Mouse (Mus musculus) ES-E14 (cell line): ENCODE data around the gene Rbl2. TPM values are rescaled to one million over a fixed set of nuclear protein-coding genes. Genes with fewer than 3 reads are reported as not detected.

Source experiments
- DNase-seq: peaks from one replicate; pipeline ENCODE4 v3.0.0-alpha.2; 2013; ENCODE audit warnings: low read depth, low spot score
- H3K27ac ChIP-seq: 2 replicates; pipeline ENCODE4 v1.5.1; 2012; ENCODE audit warnings: low read depth, mild to moderate bottlenecking, low read length, moderate library complexity, mixed read lengths; ENCODE audit not compliant: poor library complexity, insufficient read depth, severe bottlenecking
- H3K36me3 ChIP-seq: 2 replicates; pipeline ENCODE4 v1.6.1; 2012; ENCODE audit warnings: mild to moderate bottlenecking, low read length, moderate library complexity, mixed read lengths; ENCODE audit not compliant: control insufficient read depth, poor library complexity, insufficient read depth, severe bottlenecking
- H3K4me1 ChIP-seq, 2 experiments: fragments of 150-350 bp in 1 of 2; sonication (generic) in 1 of 2; 2 replicates each; pipeline ENCODE4 v1.6.1; 2012; ENCODE audit warnings: low read length in 2 of 2, mild to moderate bottlenecking in 1 of 2, mixed read lengths in 1 of 2; ENCODE audit not compliant: control insufficient read depth in 2 of 2, insufficient read depth in 2 of 2, poor library complexity in 1 of 2
- H3K4me3 ChIP-seq, 2 experiments: fragments of 150-350 bp in 1 of 2; sonication (generic) in 1 of 2; 2 replicates each; pipeline ENCODE4 v1.5.1; 2012; ENCODE audit warnings: low read length in 2 of 2, low read depth in 1 of 2, mild to moderate bottlenecking in 1 of 2, mixed read lengths in 1 of 2; ENCODE audit not compliant: insufficient read depth in 1 of 2, poor library complexity in 1 of 2, severe bottlenecking in 1 of 2
- H3K9ac ChIP-seq: 2 replicates; pipeline ENCODE4 v1.6.1; 2012; ENCODE audit warnings: low read depth, mild to moderate bottlenecking, low read length, mixed read lengths; ENCODE audit not compliant: poor library complexity, insufficient read depth, severe bottlenecking
- H3K9me3 ChIP-seq: fragments of 150-350 bp; sonication (generic); 2 replicates; pipeline ENCODE4 v1.6.1; 2012; ENCODE audit warnings: low read depth, mild to moderate bottlenecking, low read length; ENCODE audit not compliant: control insufficient read depth, insufficient read depth
- CHD2 ChIP-seq: IDR thresholded peaks from 2 replicates; pipeline ENCODE4 v1.6.1; 2014; ENCODE audit warnings: mild to moderate bottlenecking, low read depth, low read length, inconsistent platforms
- HCFC1 ChIP-seq: IDR thresholded peaks from 2 replicates; pipeline ENCODE4 v1.6.1; 2012; ENCODE audit warnings: low read length, inconsistent platforms, borderline replicate concordance; ENCODE audit not compliant: insufficient read depth
- MAFK ChIP-seq: IDR thresholded peaks from 2 replicates; pipeline ENCODE4 v1.6.1; 2014; ENCODE audit warnings: mild to moderate bottlenecking, low read depth, low read length, inconsistent platforms; ENCODE audit not compliant: insufficient read depth
- ZC3H11A ChIP-seq: IDR thresholded peaks from 2 replicates; pipeline ENCODE4 v1.6.1; 2012; ENCODE audit warnings: low read depth, mild to moderate bottlenecking, inconsistent platforms, low read length, borderline replicate concordance
- ZNF384 ChIP-seq: IDR thresholded peaks from 2 replicates; pipeline ENCODE4 v1.6.1; 2012; ENCODE audit warnings: low read depth, low read length, inconsistent platforms
- in situ Hi-C, 2 experiments: fragments of 600-800 bp; cut with MboI; formaldehyde crosslinking; loops; one replicate each; pipeline ENCODE4 v1.15.1; 2025; ENCODE audit warnings: low sequenced_read_pairs in 2 of 2, inconsistent platforms in 1 of 2; ENCODE audit not compliant: unreplicated experiment in 2 of 2
- total RNA-seq: library from RNA; depleted of rRNA; stranded (reverse); fragments of 300-350 nt; gene quantifications from 2 replicates; pipeline ENCODE4 v1.2.3, GENCODE M21; 2012; rRNA removed

Gene Rbl2
- total RNA-seq, result 7.7 and 11.5 TPM in 2 replicates

DNA sequence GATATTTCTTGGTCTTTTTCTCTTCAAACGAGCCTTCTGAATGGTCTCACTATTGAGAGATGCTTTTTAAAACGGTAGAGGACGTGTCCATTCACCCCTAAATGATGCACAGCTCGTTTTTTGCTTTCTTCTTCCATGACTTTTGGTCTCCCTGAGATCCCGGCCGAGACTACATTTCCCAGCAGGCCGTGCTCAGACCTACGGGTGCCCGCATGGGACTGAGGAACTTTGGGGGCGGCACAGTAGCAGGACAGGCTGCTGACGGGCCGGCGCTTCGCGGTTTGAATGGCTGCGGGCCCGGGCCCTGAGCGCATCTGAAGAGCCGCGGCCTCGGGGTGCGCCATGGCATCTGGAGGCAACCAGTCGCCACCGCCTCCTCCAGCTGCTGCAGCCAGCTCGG is at the start of gene Rbl2:
Rbl2 (plus strand) TSS at position 224 of the 400 bp plus-strand sequence.
- H3K9me3 ChIP-seq, result no peaks in the 10 kb centered on the region
- H3K4me3 ChIP-seq, result peak within 1 kb of the TSS; percentile 85 to 94
- peak; percentile 83 for DNase-seq
- H3K4me1 ChIP-seq, result peaks cover 7% of the 10 kb centered on the region in 2 experiments; a peak in 3 of 4 replicates
- no peak within 1 kb of the TSS for H3K27ac ChIP-seq
- peak within 1 kb of the TSS; percentile 82 for H3K9ac ChIP-seq
- H3K36me3 ChIP-seq, result no peaks in the 10 kb centered on the region
- in situ Hi-C loops, result no loop called here
- TF ChIP-seq CHD2, result no peak
- peak; percentile 98 for TF ChIP-seq HCFC1

DNA sequence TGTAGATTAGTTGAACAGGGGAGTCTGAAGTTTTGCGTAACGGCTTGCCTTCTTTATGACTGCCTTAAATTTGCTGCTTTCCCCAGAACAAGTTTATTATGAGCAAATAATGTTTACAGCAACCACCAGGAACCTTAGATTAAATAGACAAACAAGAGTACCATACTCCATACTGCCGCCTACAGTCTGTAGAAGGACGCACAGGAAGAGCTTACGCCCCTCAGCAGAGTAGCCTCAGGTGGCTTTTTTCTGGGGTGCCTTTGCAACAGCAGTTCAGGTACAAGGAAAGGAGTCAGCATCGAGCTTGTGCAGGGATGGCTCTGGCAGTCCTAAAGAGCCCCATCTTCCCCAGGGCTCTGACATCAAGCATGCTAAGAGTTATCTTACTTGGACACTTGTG is 35.4 kb upstream of the Rbl2 start:
- H3K9ac ChIP-seq, result no peak overlapping the region
- TF ChIP-seq ZC3H11A (no peak), HCFC1 (no peak), CHD2 (no peak), ZNF384 (no peak), MAFK (no peak)
- in situ Hi-C loops, result no loop called here
- no peaks in the 10 kb centered on the region for H3K4me1 ChIP-seq
- H3K4me3 ChIP-seq, result no peak overlapping the region
- DNase-seq, result no peak
- no peaks in the 10 kb centered on the region for H3K9me3 ChIP-seq
- H3K36me3 ChIP-seq, result peaks cover 33% of the 10 kb centered on the region
- H3K27ac ChIP-seq, result no peak overlapping the region

DNA sequence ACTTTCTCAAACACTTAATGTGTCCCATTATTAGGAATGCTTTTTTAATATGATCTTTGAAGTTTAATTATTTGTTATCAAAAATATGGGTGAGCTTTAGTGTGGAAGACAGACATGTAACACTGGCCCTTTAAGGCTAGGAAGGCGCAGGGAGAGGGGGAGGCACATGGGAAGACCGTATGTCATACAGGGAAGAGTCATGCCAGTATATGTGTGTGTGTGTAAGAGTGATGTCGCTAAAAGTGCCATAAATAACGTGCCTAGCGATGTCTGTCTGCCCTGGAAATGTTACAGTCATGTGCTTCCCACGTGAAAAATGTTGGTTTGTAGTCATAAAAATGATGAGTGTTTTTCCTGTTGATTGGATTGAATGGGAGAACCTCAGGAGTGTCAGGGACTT is 33.0 kb upstream of the Rbl2 start:
- in situ Hi-C loops, result no loop called here
- Histone ChIP-seq H3K9ac (no peak overlapping the region), H3K27ac (no peak overlapping the region), H3K36me3 (peaks cover 41% of the 10 kb centered on the region), H3K9me3 (no peaks in the 10 kb centered on the region), H3K4me3 (no peak overlapping the region), H3K4me1 (no peaks in the 10 kb centered on the region)
- TF ChIP-seq ZC3H11A (no peak), CHD2 (no peak), MAFK (no peak)
- no peak for DNase-seq

DNA sequence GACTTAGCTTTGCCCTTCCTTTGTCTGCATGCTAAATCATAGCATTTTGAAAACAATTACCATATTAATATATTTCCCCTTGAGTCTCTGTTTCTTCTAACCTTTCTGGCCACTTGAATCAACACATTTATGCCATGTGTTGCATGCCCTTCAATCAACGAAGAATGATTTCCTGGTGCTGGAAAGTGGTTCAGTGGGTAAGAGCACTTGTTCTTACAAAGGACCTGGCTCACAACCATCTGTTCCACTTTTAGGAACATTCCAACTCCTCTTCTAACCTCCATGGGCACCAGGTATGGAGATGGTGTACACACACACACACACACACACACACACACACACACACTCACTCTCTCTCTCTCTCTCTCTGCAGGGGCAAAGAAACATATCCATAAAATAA is 31.2 kb upstream of the Rbl2 start:
- no peak for DNase-seq
- in situ Hi-C loops, result no loop called here
- TF ChIP-seq HCFC1 (no peak), ZC3H11A (no peak), CHD2 (no peak)

DNA sequence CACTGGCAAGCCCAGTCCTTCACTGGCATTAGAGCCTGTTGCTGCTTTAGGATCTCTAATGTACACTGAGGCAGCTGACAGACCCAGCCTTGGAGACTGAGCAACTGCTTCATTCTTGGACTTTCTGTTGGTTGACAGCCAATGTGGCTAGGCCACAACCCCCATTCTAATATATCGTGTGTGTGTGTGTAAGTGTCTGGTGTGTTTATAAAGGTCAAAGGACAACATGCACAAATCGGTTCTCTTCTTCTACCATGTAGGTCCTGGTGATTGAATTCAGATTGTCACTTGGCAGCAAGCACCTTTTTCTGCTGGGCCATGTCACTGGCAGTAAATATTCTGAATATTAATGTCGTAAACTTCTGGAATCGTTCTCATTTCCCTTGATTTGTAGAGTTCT is 23.5 kb upstream of the Rbl2 start:
- H3K36me3 ChIP-seq, result peaks cover 28% of the 10 kb centered on the region
- H3K4me3 ChIP-seq, result no peak overlapping the region
- no peaks in the 10 kb centered on the region for H3K9me3 ChIP-seq
- H3K27ac ChIP-seq, result no peak overlapping the region
- no peak overlapping the region for H3K9ac ChIP-seq
- H3K4me1 ChIP-seq, result no peaks in the 10 kb centered on the region
- TF ChIP-seq HCFC1 (no peak), ZC3H11A (no peak), ZNF384 (no peak), MAFK (no peak), CHD2 (no peak)
- DNase-seq, result no peak
- in situ Hi-C loops, result no loop called here

More for the DNA sequence above, 31.2 kb upstream of the Rbl2 start:
- H3K27ac ChIP-seq, result no peak overlapping the region
- H3K4me1 ChIP-seq, result no peaks in the 10 kb centered on the region
- no peak overlapping the region for H3K4me3 ChIP-seq
- H3K36me3 ChIP-seq, result peaks cover 46% of the 10 kb centered on the region
- no peak overlapping the region for H3K9ac ChIP-seq
- H3K9me3 ChIP-seq, result no peaks in the 10 kb centered on the region
